Mouse (Mus musculus): ENCODE results near the gene Serpinb12. TPM values are rescaled to one million over a fixed set of nuclear protein-coding genes. Genes with fewer than 3 reads are reported as not detected.
"Not testable (repeated sequence)": the region's sequence is repeated elsewhere in the genome, so short reads cannot be mapped to it uniquely, and the experiment has no call there.

The Serpinb12 gene
- not detected for total RNA-seq (2021)
- long read RNA-seq, experiment 1, result 0 reads
- long read RNA-seq, experiment 2, result 0 reads

DNA sequence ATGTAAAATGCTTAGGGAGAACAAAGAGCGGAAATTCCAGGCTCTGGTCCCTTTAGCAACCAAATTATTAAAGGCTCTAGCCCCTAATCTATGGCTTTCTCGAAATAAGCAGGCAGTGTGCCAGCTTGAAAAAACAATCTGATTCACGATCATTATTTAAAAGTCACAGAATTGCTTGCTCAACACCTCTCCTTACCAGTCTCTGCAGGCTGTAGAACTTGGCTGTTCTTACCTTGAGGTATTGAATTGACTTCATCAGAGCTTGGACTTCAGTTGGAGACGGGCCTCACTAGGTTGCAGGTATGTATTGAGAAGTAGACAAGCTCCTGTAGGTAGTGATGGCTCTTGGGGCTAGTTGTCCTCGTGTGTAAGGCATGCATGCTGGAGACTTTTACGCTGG, at the start of gene Serpinb12:
TSS of gene Serpinb12 (plus strand) at position 185 of the 400 bp plus-strand sequence.
- DNase-seq, result no peak

DNA sequence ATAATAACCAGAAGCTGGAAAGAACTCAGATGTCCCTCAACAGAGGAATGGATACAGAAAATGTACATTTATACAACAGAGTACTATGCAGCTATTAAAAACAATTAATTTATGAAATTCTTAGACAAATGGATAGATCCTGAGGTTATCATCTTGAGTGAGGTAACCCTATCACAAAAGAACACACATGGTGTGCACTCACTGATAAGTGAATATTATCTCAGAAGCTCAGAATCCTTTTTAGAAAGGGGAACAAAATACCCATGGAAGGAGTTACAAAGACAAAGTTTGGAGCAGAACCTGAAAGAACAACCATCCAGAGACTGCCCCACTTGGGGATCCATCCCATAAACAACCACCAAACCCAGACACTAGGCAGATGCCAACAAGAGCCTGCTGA, 39.1 kb upstream of the Serpinb12 start:
- not testable (repeated sequence) for DNase-seq

DNA sequence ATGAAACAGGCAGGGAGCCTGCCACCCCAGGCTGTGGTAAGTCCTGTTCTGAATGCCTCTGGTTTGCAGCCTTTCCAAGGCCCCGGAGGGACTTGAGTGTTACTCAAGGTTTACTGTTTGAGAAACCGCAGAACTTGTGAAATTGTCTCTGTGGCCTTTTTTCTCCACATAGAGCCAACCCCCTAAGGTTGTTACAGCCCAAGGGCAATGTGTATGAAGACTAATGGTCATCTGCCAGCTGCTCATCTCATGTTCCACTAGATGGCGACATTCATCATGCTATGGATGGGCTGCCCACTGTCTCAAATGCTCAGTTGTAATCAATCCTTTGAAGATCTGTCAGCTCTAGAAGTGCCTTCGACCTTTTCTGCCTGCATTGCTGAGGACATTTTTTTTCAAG, 32.8 kb upstream of the Serpinb12 start:
- DNase-seq, result peak; percentile 7 to 17

DNA sequence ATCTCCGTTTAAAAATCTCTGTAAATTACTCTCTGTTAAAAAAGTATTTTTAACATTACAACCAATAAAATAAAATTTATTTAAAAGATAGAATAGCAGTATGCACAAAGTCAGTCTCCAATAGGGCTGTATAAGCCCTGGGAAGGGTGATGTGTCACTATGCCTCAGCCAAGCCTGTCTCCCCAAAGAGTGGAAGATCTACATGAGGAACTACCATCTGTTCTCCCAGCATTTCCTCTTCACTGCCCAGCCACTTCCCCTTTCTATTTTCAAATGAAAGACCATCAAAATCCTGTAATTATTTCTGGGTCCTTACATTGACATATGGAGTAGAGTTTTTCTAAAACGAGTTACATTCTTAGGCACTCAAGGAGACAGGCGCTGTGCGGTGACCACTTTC, 2.3 kb upstream of the Serpinb12 start:
- peak; percentile 4 to 36 for DNase-seq

- peak in 1 of 2 experiments; percentile 29 for DNase-seq
These were observed 591 bp upstream of the Serpinb12 start for GRCm38 (mm10) chr1:106933658-106934057.

GRCm38 (mm10) chr1:106947217-106947616, 13.0 kb downstream of the Serpinb12 start:
- no peak for DNase-seq

DNA sequence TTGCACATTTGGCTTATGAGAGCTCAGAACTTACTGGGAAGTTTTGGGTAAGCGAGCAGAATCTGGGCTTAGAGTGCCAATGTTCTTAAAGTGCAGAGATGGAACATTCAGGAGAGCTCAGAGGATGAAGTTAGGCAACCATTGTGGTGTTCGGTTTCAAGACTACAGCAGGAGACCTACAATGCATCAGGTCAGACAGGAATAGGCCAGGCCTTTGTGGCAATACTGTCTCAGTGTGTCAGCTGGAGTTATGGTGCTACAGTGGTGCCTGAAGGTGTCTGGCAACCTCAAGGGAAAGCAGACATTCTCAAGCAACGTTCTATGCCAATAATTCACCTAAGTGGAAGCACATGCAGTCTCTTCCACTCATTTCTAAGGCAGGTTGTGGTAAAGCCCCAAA, 25.7 kb downstream of the Serpinb12 start:
- no peak for DNase-seq

DNA sequence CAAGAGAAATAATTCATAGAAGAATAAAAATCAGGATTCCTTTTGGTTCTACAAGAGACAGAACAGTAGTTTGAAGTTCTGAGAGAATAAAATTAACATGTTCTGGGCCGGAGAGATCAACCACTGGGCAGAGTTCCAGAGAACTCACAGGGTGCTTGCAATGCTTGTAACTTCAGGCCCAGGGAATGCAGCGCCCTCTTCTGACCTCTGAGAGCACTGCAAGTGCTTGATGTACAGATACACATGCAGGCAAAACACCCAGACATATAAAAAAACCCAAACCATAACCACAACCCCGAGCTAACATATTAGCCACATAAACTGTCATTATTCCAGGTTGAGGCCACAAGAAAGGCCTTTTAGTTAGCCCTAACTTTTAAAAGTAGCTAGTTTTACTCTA, 26.8 kb downstream of the Serpinb12 start:
- peak; percentile 6 to 22 for DNase-seq

- DNase-seq, result no peak
These were observed 46.4 kb downstream of the Serpinb12 start, which contains the start of gene Serpinb13 for GRCm38 (mm10) chr1:106980684-106981083. Gene Serpinb13 (plus strand): TSS chr1:106980984.

DNA sequence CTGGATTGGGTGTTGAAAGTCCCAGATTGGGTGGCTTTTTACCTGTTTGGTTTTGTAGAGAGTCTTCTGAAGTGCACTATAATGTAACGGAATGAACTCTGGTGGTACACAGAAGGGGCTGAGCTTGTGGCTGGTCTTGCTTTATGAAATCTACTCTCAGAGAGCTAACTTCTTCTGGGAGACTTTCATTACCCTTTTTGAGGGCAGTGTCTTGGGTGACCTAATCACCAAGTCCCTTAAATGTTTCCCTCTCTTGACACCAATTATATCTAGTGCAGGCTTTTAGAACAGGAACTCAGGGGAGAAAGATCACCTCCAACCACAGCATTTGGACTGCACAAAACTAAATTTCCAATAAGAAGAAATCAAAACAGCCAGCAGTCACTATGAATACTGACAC, 48.8 kb downstream of the Serpinb12 start:
- DNase-seq, result no peak

GRCm38 (mm10) chr1:106983865-106984264, 49.6 kb downstream of the Serpinb12 start:
- DNase-seq, result no peak

DNA sequence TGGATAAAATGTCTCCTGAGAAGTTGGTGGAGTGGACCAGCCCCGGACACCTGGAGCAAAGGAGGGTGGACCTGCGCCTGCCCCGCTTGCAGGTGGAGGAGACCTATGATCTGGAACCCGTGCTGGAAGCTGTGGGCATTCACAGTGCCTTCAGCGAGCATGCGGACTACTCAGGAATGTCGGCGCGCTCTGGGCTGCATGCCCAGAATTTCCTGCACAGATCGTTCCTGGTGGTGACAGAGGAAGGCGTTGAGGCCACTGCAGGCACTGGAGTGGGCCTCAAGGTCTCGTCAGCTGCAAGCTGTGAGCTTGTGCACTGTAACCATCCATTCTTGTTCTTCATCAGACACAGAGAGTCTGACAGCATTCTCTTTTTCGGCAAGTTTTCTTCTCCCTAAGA, 66.2 kb downstream of the Serpinb12 start:
- DNase-seq, result peak; percentile 29 to 40

DNA sequence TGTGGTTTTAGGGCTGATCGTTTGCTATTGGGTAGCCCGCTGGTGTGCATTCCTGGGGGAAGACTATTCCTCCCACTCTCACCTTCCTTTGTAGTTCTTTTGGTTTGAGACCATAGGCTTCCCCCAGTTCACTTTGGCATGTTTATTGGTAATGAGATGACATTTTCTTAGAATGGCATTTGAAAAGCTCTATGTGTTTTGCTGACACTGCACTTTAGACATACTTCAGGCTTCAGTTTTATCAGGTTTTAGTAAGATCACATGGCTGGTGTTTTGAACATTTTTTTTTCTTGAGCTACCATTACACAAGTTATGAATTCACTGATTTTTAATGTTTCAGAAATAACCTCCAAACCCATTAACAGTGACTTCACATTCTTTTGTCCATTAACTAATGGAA, 67.5 kb downstream of the Serpinb12 start:
- DNase-seq, result no peak

DNA sequence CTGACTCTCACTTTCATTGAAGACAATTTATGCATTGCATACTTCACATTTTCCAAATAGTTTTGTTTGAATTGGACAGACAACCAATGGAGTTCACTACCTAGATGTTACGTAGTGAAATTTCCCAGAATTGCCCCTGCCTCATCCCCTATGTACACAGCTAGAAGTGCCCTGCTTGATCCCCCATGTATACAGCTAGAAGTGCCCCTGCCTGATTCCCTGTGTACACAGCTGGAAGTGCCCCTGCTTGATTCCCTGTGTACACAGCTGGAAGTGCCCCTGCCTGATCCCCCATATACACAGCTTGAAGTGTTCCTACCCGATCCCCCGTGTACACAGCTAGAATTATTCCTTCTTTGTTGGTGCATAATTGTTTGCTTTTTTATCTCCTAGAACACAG, 72.1 kb downstream of the Serpinb12 start:
- DNase-seq, result no peak

Other genes starting within 250 kb of the Serpinb12 start
- gene Bcl2, start 220.2 kb upstream of the Serpinb12 start, total RNA-seq (2021), result 1 to 10 TPM; 5.5 to 6.1 TPM
- 1 to 10 TPM; 5.0 to 6.7 TPM for gene Kdsr, start 174.7 kb upstream of the Serpinb12 start, total RNA-seq (2021)
- gene Vps4b, start 137.7 kb upstream of the Serpinb12 start, total RNA-seq (2021), result 10 to 100 TPM; 30.4 to 32.3 TPM
- not detected for gene Serpinb5, start 73.3 kb upstream of the Serpinb12 start, total RNA-seq (2021)
- gene Serpinb13, start 46.5 kb downstream of the Serpinb12 start, total RNA-seq (2021), result not detected
- not detected for gene Serpinb3a, start 117.9 kb downstream of the Serpinb12 start, total RNA-seq (2021)
- gene Serpinb3d, start 149.1 kb downstream of the Serpinb12 start, total RNA-seq (2021), result not detected

All from heart, adult 18-20 months (tissue).